Mouse (Mus musculus) left cerebral cortex, postnatal 14 days (tissue): Measurements from ENCODE around the gene Pspn. TPM values are rescaled to one million over a fixed set of nuclear protein-coding genes. Genes with fewer than 3 reads are reported as not detected.

Source experiments
- DNase-seq, 2 experiments: peaks; one replicate each; pipeline ENCODE4 v3.0.0; 2021 to 2022; ENCODE audit warnings: low spot score in 2 of 2, mixed read lengths in 1 of 2
- intact Hi-C: fragments of 180-260 bp; cut with DNase I; formaldehyde crosslinking; loops from one replicate; pipeline ENCODE4 v1.15.1; 2025
- total RNA-seq, 2 experiments: library from RNA; stranded (reverse); gene quantifications; 2 replicates each; pipeline ENCODE4 v1.2.3; 2021

Pspn gene
- total RNA-seq, 2 experiments from 2014 or later = not detected

GRCm38 (mm10) chr17:56973956-56974707 lies 25.7 kb downstream of the Pspn start:
- intact Hi-C loops = no loop called here
- no peak for DNase-seq

- intact Hi-C loops = no loop called here
- no peak for DNase-seq
Observed at GRCm38 (mm10) chr17:56970081-56970480, 29.7 kb downstream of the Pspn start.

- no peak for DNase-seq
- intact Hi-C loops = no loop called here
Observed at GRCm38 (mm10) chr17:56969321-56969720, 30.5 kb downstream of the Pspn start.

- intact Hi-C loops = no loop called here
- no peak for DNase-seq
Observed at GRCm38 (mm10) chr17:56963646-56964045, 36.2 kb downstream of the Pspn start.

GRCm38 (mm10) chr17:56962642-56963405 lies 37.0 kb downstream of the Pspn start:
- no peak for DNase-seq
- intact Hi-C loops = no loop called here

GRCm38 (mm10) chr17:56961880-56962279 lies 37.9 kb downstream of the Pspn start:
- intact Hi-C loops = no loop called here
- DNase-seq = no peak

GRCm38 (mm10) chr17:56958667-56959066 lies 41.2 kb downstream of the Pspn start:
- intact Hi-C loops = no loop called here
- DNase-seq = no peak

GRCm38 (mm10) chr17:56957763-56958429 lies 41.9 kb downstream of the Pspn start:
- DNase-seq = no peak
- intact Hi-C loops = no loop called here

GRCm38 (mm10) chr17:56954871-56955270 lies 44.9 kb downstream of the Pspn start:
- intact Hi-C loops = no loop called here
- no peak for DNase-seq

GRCm38 (mm10) chr17:56952639-56953038 lies 47.2 kb downstream of the Pspn start:
- no peak for DNase-seq
- intact Hi-C loops = no loop called here

- intact Hi-C loops = no loop called here
- DNase-seq = peak in 1 of 2 experiments; percentile 19
Observed at GRCm38 (mm10) chr17:56950915-56951314, 48.9 kb downstream of the Pspn start.

Other genes starting within 250 kb of the Pspn start
- gene Nrtn, start 242.5 kb downstream of the Pspn start, total RNA-seq = 1 to 10 TPM; 2.6 to 4.5 TPM
- gene Dus3l, start 235.3 kb downstream of the Pspn start, total RNA-seq = 10 to 100 TPM; 66.2 to 75.0 TPM
- under 1 TPM; 0.51 to 0.94 TPM for gene Prr22, start 229.8 kb downstream of the Pspn start, total RNA-seq
- 1 to 10 TPM; 2.1 to 2.4 TPM for gene Rfx2, start 169.0 kb downstream of the Pspn start, total RNA-seq
- gene Acsbg2, start 125.6 kb downstream of the Pspn start, total RNA-seq = not detected
- under 1 TPM in 1 of 2 experiments, not detected in 1; 0.18 TPM for gene 1700061G19Rik, start 124.5 kb downstream of the Pspn start, total RNA-seq
- gene Mllt1, start 64.6 kb downstream of the Pspn start, total RNA-seq = 10 to 100 TPM; 66.8 to 67.9 TPM
- not detected for gene Acer1, start 17.9 kb downstream of the Pspn start, total RNA-seq
- gene Clpp, start 9.7 kb downstream of the Pspn start, total RNA-seq = 10 to 100 TPM; 49.6 to 58.2 TPM
- gene Alkbh7, start 2.7 kb downstream of the Pspn start, total RNA-seq = 10 to 100 TPM; 19.9 to 26.0 TPM
- gene Gtf2f1, start 11.3 kb upstream of the Pspn start, total RNA-seq = 10 to 100 TPM; 54.9 to 58.4 TPM
- gene Gm17949, start 11.5 kb upstream of the Pspn start, total RNA-seq = under 1 TPM in 1 of 2 experiments, not detected in 1; 0.30 TPM
- 100 to 1,000 TPM; 116 to 117 TPM for gene Khsrp, start 31.5 kb upstream of the Pspn start, total RNA-seq
- gene Slc25a41, start 41.6 kb upstream of the Pspn start, total RNA-seq = not detected
- gene Crb3, start 59.1 kb upstream of the Pspn start, total RNA-seq = 1 to 10 TPM in 1 of 2 experiments, not detected in 1; 1.6 TPM
- gene Slc25a23, start 59.8 kb upstream of the Pspn start, total RNA-seq = 100 to 1,000 TPM; 361 to 364 TPM
- gene Dennd1c, start 78.5 kb upstream of the Pspn start, total RNA-seq = 1 to 10 TPM; 1.8 to 1.9 TPM
- gene Tubb4a, start 87.8 kb upstream of the Pspn start, total RNA-seq = 100 to 1,000 TPM; 671 to 695 TPM
- gene Tnfsf9, start 105.3 kb upstream of the Pspn start, total RNA-seq = under 1 TPM; 0.26 to 0.42 TPM
- gene Cd70, start 149.8 kb upstream of the Pspn start, total RNA-seq = not detected
- not detected for gene Tnfsf14, start 194.2 kb upstream of the Pspn start, total RNA-seq
- gene C3, start 228.1 kb upstream of the Pspn start, total RNA-seq = under 1 TPM; 0.46 to 0.53 TPM
- 10 to 100 TPM; 18.1 to 19.3 TPM for gene Gpr108, start 248.4 kb upstream of the Pspn start, total RNA-seq
- 1 to 10 TPM; 8.1 to 9.2 TPM for gene Trip10, start 249.4 kb upstream of the Pspn start, total RNA-seq